Mouse (Mus musculus) macrophage (primary cell): ENCODE results near the gene 2510002D24Rik. TPM values are rescaled to one million over a fixed set of nuclear protein-coding genes. Genes with fewer than 3 reads are reported as not detected.
"Not testable (repeated sequence)": the region's sequence is repeated elsewhere in the genome, so short reads cannot be mapped to it uniquely, and the experiment has no call there.

Experiments
- H3K27ac ChIP-seq: fragments of 350-480 bp; formaldehyde crosslinking; 2 replicates; pipeline ENCODE4 v1.9.0; 2021
- H3K36me3 ChIP-seq: fragments of 350-480 bp; formaldehyde crosslinking; 2 replicates; pipeline ENCODE4 v1.9.0; 2021; ENCODE audit errors: inconsistent target
- H3K4me3 ChIP-seq: fragments of 350-480 bp; formaldehyde crosslinking; 2 replicates; pipeline ENCODE4 v1.9.0; 2021; ENCODE audit errors: inconsistent target
- H3K79me2 ChIP-seq: fragments of 350-480 bp; formaldehyde crosslinking; 2 replicates; pipeline ENCODE4 v1.9.0; 2021; ENCODE audit errors: inconsistent target
- WGBS: methylation state at CpG from one replicate; pipeline ENCODE4 v1.1.7; 2026; ENCODE audit warnings: inconsistent platforms; ENCODE audit not compliant: missing documents; 5-methylcytosine and 5-hydroxymethylcytosine counted together
- polyA plus RNA-seq: library from polyadenylated mRNA; stranded (reverse); fragments of 250-400 nt; gene quantifications from 3 replicates; pipeline ENCODE4 v1.2.4, GENCODE M21; 2018; ENCODE audit warnings: inconsistent platforms

2510002D24Rik gene
- polyA plus RNA-seq, 1 experiment from 2014 or later: 5.6 TPM

DNA sequence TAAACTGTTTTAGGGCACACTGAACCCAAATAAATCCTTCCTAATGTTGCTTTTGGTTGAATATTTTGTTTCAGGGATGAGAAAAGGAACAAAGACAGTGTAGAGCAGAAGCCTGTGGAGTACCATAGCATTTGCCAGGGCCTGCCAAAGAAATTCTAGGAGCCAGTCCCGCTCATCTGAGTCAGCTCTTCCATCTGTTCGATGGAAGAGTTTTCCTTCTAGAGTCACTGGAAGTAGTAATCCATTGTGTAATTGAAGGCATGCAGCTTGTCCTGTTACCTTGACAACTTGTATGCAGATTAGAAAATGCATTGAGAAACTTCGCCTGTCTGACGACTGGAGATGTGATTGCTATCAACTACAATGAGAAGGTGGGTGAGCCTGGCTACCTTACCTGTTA, 13.5 kb upstream of the 2510002D24Rik start:
- Histone ChIP-seq H3K27ac (no peak overlapping the region), H3K36me3 (peaks cover 98% of the 10 kb centered on the region), H3K4me3 (no peak overlapping the region), H3K79me2 (no peaks in the 10 kb centered on the region)
- 82% methylated on average over 4 of the region's 4 CpGs for WGBS

GRCm38 (mm10) chr16:18828630-18829029, 7.7 kb upstream of the 2510002D24Rik start:
- Histone ChIP-seq H3K79me2 (no peaks in the 10 kb centered on the region), H3K36me3 (peaks cover 83% of the 10 kb centered on the region), H3K4me3 (no peak overlapping the region), H3K27ac (no peak overlapping the region)
- 96% methylated on average over 3 of the region's 3 CpGs for WGBS

- Histone ChIP-seq H3K79me2 (no peaks in the 10 kb centered on the region), H3K27ac (no peak overlapping the region), H3K4me3 (no peak overlapping the region), H3K36me3 (peaks cover 83% of the 10 kb centered on the region)
- 93% methylated on average over 3 of the region's 6 CpGs for WGBS
Observed at GRCm38 (mm10) chr16:18829102-18829501, 7.3 kb upstream of the 2510002D24Rik start.

GRCm38 (mm10) chr16:18833486-18833885, 2.9 kb upstream of the 2510002D24Rik start:
- Histone ChIP-seq H3K79me2 (no peaks in the 10 kb centered on the region), H3K4me3 (no peak overlapping the region), H3K36me3 (peaks cover 45% of the 10 kb centered on the region; the same call in 1 of the 2 replicates), H3K27ac (no peak overlapping the region)
- 82% methylated on average over 2 of the region's 2 CpGs for WGBS

- Histone ChIP-seq H3K27ac (no peak overlapping the region), H3K79me2 (no peaks in the 10 kb centered on the region), H3K36me3 (peaks cover 22% of the 10 kb centered on the region; the same call in 1 of the 2 replicates), H3K4me3 (peak overlapping the region; percentile 53; the same call in 1 of the 2 replicates)
- 42% methylated on average over 3 of the region's 3 CpGs for WGBS
Observed at GRCm38 (mm10) chr16:18836073-18836467, 308 bp upstream of the 2510002D24Rik start.

GRCm38 (mm10) chr16:18838346-18838745, 2.0 kb downstream of the 2510002D24Rik start:
- 89% methylated on average over 4 of the region's 4 CpGs for WGBS
- no peaks in the 10 kb centered on the region for H3K79me2 ChIP-seq
- H3K36me3 ChIP-seq: peaks cover 13% of the 10 kb centered on the region; the same call in 1 of the 2 replicates
- no peak overlapping the region for H3K27ac ChIP-seq
- H3K4me3 ChIP-seq: no peak overlapping the region

GRCm38 (mm10) chr16:18846301-18846820, 10.0 kb downstream of the 2510002D24Rik start:
- no peaks in the 10 kb centered on the region for H3K79me2 ChIP-seq
- H3K36me3 ChIP-seq: no peaks in the 10 kb centered on the region
- H3K4me3 ChIP-seq: no peak overlapping the region
- WGBS: 92% methylated on average over 15 of the region's 15 CpGs
- no peak overlapping the region for H3K27ac ChIP-seq

GRCm38 (mm10) chr16:18849521-18850190, 13.3 kb downstream of the 2510002D24Rik start:
- not testable (repeated sequence) for H3K27ac ChIP-seq, H3K36me3 ChIP-seq, H3K79me2 ChIP-seq, H3K4me3 ChIP-seq
- WGBS: 96% methylated on average over 10 of the region's 17 CpGs

DNA sequence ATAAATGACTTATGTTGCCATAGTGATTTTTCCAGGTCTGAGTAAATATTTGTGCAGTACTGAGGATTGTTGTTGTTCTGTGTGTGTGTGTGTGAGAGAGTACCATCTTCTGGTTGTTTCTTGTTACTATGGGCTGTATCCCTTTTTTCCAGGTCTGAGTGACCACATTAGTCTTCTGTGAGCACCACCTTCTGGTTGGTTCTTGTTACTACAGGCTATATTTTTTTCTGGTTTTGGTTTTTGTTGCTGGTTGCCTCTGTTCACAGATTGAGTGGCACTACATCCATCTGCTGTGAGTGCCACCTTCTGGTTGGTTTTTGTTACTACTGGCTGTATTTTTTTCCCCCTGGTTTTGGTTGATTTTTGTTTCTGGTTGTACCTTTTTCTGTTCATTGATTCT, 22.2 kb downstream of the 2510002D24Rik start:
- no peak overlapping the region for H3K4me3 ChIP-seq
- H3K36me3 ChIP-seq: no peaks in the 10 kb centered on the region
- H3K79me2 ChIP-seq: no peaks in the 10 kb centered on the region
- no peak overlapping the region for H3K27ac ChIP-seq

GRCm38 (mm10) chr16:18860186-18860585, 23.8 kb downstream of the 2510002D24Rik start:
- H3K79me2 ChIP-seq: no peaks in the 10 kb centered on the region
- 71% methylated on average over 1 of the region's 1 CpGs for WGBS
- H3K36me3 ChIP-seq: no peaks in the 10 kb centered on the region
- H3K4me3 ChIP-seq: no peak overlapping the region
- H3K27ac ChIP-seq: no peak overlapping the region

DNA sequence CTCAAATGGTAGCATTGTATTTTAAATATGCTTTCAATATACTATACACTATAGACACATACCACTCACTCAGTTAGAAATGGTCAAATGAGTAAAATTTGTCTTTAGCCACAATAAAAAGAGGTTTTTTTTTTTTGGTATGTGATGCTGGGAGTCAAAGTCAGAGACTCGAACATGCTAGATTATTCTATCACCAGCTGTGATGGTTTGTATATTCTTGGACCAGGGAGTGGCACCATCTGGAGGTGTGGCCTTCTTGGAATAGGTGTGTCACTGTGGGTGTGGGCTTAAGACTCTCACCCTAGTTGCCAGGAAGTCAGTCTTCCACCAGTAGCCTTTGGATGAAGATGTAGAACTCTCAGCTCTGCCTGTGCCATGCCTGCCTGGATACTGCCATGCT, 34.1 kb downstream of the 2510002D24Rik start:
- H3K79me2 ChIP-seq, H3K27ac ChIP-seq, H3K4me3 ChIP-seq: not testable (repeated sequence)
- WGBS: 92% methylated on average over 1 of the region's 1 CpGs
- peaks cover 26% of the 10 kb centered on the region for H3K36me3 ChIP-seq

DNA sequence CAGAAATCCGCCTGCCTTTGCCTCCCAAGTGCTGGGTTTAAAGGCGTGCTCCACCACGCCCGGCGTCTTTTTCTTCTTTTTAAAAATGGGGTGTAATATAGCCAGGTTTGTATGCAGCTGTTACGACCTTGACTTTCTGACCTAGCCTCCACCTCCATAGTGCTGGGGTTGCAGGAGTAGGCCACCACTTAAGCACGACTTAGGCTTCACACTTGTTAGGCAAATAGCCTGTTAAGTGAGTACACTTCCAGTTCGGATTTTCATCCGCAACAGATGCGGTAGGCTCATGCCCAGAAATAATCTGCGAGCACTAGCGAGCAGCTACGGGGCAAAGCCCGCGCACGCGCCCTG, 39.7 kb downstream of the 2510002D24Rik start:
- Histone ChIP-seq H3K27ac (peak overlapping the region; percentile 31), H3K79me2 (peaks cover 40% of the 10 kb centered on the region), H3K4me3 (peak overlapping the region; percentile 62), H3K36me3 (peaks cover 26% of the 10 kb centered on the region)
- under 1% methylated on average over 17 of the region's 17 CpGs for WGBS

DNA sequence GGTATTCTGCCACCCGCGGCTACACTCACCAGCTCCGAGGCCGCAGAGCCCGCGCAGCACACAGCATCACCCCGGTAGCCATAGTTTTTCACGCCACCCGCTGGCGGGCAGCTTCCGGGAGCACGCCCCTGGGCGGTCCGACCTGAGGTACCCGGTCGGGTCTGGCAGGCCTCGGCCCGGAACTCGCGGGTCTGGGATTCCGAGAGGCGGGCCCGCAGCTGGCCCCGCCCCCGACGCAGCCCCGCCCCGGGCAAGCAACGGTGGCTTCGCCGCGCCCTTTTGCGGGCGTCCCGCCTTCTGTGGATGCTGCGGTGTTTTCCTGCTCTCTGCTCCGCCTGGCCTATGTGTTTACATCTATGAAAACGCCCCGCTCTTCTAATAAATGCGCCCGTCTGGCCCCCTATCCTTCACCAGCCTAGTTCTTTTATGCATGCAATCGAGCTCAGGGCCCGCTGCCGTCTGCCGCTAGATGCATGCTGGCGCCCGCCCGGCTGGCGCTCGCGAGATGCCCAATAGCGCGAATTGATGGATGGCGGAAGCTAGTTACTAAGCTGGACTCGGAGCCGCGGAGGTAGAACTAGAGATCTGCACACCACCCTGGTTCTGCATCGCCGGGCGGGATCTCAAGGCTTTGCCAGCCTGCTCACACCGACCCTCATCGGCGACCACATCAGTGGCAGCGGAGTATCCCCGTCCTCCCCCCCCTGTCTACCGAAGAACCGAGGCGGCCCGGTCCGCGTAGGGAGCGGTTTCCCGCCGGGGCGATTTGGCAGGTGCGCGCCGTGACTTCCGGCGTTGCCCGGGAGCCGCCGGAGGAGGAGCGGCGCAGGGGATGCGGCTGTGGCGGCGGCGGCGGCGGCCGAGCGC, 40.3 kb downstream of the 2510002D24Rik start, which contains the start of the genes Mrpl40 and Hira:
Mrpl40 (minus strand) TSS at position 421 of the 867 bp plus-strand sequence.
Hira (plus strand) TSS at position 596 of the 867 bp plus-strand sequence.
- H3K36me3 ChIP-seq: peaks cover 22% of the 10 kb centered on the region

DNA sequence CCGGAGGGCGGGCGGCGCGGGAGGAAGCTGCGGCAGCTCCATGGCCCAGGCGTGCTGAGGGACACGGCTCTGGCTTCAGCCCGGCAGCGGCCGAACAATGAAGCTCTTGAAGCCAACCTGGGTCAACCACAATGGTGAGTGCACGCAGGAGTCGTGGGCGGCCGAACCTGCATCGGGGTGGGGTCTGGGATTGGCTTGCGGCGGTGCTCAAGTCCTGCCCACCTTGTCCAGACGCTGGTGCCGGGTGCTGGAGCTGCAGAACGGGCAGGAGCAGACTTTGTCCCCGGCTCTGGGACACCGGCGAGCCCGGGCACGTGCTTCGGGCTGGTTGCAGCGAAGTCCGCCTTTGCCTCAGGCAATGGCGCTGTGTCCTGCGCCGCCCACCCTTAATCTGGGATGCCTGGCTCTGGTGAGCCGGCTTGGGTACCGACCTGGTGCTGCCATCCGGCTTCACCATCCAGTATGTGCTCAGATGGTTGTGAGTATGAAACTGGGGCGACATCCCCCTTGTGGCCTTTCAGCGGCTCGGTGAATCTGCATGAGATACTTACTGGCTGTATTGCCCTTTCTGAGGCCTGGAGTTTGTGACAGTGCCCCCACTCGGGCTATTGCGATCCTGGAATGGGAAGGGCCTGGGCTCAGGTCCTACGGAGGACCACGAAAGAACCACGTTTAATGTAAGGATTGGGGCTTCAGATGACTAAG, 41.2 kb downstream of the 2510002D24Rik start:
- Histone ChIP-seq H3K27ac (peak overlapping the region; percentile 46), H3K79me2 (peaks cover 55% of the 10 kb centered on the region), H3K36me3 (peaks cover 13% of the 10 kb centered on the region), H3K4me3 (peak overlapping the region; percentile 63)
- WGBS: under 1% methylated on average over 35 of the region's 43 CpGs

More for the DNA sequence above, 40.3 kb downstream of the 2510002D24Rik start, which contains the start of the genes Mrpl40 and Hira:
- H3K4me3 ChIP-seq: peak within 1 kb of the TSS; percentile 63
- 0% methylated on average over 79 of the region's 93 CpGs for WGBS
- H3K27ac ChIP-seq: peak within 1 kb of the TSS; percentile 71
- peaks cover 46% of the 10 kb centered on the region for H3K79me2 ChIP-seq
